Mouse (Mus musculus) embryonic stem cell, embryonic (primary cell): ENCODE results near the gene Hsf5.

Experiments used
- CTCF ChIA-PET, 4 experiments: fragments of 300-600 bp in 2 of 4; fragments of 350-600 bp in 2 of 4; sonication (Branson Sonifier 250); formaldehyde crosslinking; loops; one replicate each; lab custom pipeline; 2022; ENCODE audit warnings: inconsistent platforms in 2 of 4; lab: Charles Lee
- POLR2A ChIA-PET, 4 experiments: fragments of 300-600 bp in 2 of 4; fragments of 350-600 bp in 2 of 4; sonication (Branson Sonifier 250); formaldehyde crosslinking; loops; one replicate each; lab custom pipeline; 2022; ENCODE audit warnings: antibody characterized with exemption in 4 of 4, inconsistent platforms in 1 of 4; lab: Charles Lee

The Hsf5 gene

DNA sequence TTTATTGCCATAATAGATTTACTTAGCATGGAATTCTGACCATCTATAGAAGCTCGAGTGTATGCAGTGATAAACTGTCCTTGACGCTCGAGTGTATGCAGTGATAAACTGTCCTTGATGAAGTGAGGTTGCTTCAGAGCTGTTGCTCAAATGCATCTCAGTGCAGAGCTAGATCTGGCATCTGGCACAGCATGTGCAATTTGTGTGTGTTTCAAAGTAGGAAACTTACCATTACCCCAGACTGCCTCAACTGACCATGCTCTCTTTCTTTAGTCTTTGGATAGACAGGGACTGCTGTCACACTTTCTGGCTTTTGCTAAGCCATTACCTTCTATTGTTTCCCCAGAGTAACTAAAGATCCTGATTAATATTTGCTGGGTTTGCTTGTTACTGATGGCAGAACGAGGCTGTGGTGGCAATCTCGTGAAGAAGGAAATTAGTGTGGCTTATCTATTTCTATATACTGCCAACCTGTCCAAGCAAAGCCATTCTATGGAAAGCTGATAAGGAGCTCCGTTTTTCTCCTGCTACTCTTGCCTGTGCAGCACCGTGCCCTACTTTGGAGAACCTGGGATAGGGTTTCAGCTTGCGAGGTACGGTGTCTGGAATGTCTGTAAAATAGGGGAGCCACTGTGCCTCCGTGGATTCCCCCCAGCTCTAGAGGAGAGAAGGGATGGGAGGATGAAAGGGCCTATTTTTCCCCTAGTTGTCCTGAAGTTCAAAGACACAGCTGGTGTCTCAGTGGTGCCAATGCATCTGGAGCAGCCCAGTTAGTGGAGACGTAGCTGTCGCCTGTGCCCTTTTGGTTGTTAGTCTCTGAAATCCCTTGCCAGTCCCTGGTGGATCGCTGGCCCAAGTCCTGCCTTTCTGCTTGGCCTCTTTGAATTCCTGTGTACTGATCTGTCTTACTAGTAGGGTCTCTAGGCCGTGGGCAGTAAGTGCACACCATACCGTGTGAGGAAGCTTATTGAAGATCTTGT, 70.6 kb downstream of the Hsf5 start:
- CTCF ChIA-PET: interaction anchor here in 1 of 4 experiments (0.7 kb wide), 1 partner anchor 33 kb away, joined by 3 read pairs; no protein-coding TSS in a partner anchor
- POLR2A ChIA-PET: interaction anchor here in 2 of 4 experiments (0.7 to 2.8 kb wide), 6 partner anchors 10 to 33 kb away, joined by 3 to 7 read pairs (median 4); no protein-coding TSS in a partner anchor

DNA sequence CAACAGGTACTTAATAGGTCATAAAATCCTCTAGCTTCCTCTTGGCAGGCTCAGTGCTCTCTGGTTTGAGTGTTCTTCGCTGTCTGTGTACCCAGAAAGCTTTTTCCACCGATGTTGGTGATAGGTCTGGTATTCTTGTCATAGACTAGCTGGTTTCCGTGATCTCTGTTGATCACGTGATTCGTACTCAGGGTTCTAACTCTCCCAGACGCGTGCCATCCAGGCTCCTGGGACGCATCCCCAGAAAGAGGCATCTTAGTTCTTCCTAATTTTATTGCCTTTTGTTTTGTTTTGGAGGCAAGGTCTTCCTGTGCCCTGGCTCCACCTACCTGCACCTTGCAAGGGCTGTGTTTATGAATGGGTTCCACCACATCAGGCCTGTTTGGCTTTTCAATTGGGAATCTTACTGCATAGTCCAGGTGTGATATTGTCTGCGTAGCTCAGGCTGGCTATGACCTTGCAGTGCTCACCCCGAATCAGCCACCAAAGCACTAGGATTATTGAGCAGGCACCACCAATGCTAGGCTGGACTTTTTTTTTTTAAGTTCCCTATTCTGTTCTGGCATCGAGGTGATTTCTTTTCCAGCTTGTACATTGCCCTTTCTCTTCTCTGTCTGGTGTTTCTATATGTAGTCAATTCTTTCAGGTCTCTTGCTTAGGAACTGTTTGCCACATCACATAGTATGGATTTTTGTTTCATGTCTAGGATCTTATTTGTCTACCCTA, 71.7 kb downstream of the Hsf5 start:
- POLR2A ChIA-PET: interaction anchor here in 2 of 4 experiments (0.7 to 2.8 kb wide), 6 partner anchors 11 to 266 kb away, joined by 3 to 7 read pairs (median 4); no protein-coding TSS in a partner anchor
- CTCF ChIA-PET: interaction anchor here in 2 of 4 experiments (0.6 to 0.7 kb wide), 2 partner anchors 32 to 279 kb away, joined by 3 read pairs; no protein-coding TSS in a partner anchor

DNA sequence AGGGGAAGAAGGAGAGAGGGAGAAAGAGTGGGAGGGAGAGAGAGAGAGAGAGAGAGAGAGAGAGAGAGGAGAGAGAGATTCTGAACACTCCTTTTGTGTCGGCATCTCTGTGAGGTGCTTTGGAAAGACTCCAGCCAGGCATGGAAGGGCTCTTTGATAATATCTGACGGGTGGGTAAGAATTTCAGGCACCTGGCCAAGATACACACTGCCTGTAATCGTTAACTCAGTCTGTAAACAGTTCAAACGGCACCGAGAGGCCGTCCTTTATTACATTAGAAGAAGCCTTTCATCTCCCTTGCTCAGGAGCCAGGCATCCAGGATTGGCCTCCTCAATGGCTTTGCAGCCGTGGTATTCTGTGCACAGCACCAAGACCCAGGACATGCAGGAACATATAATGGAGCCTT, 72.4 kb downstream of the Hsf5 start:
- CTCF ChIA-PET: no interaction called here
- POLR2A ChIA-PET: interaction anchor here in 3 of 4 experiments (0.6 to 2.8 kb wide), 11 partner anchors 12 to 66 kb away, joined by 3 to 8 read pairs (median 4); no protein-coding TSS in a partner anchor

DNA sequence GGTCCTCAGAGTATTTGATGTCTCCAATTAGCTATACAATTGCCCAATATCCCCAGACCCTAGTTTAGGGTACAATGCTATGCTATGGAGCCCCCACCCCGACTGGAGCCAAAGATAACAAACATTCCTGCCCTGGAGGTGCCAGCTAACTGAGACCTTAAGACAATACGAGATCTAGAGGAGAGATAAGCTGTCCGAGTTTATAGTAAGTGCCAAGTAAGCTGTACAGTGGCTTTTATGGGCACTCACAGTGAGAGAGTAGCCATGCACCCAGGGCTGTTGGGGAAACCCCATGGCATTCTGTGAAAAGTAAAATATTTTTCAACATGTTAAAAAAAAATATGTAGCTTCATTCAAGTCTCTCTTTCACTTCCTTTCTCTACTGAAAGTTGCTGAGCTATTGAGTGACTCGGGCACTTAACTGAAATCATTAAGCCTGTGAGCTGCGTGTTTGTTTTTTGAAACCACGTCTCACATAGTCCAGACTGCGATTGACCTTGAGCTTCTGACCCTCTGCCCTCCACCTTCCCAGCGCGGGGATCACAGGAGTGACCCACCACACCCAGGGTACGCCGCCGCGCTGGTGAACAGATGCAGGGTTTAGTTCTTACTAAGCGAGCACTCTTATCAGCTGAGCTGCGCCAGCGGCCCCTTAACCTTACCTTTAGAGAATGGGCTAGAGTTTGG, 73.2 kb downstream of the Hsf5 start:
- CTCF ChIA-PET: no interaction called here
- POLR2A ChIA-PET: interaction anchor here (0.6 to 2.8 kb wide), 20 partner anchors 9 to 1414 kb away, joined by 3 to 8 read pairs (median 4); no protein-coding TSS in a partner anchor

DNA sequence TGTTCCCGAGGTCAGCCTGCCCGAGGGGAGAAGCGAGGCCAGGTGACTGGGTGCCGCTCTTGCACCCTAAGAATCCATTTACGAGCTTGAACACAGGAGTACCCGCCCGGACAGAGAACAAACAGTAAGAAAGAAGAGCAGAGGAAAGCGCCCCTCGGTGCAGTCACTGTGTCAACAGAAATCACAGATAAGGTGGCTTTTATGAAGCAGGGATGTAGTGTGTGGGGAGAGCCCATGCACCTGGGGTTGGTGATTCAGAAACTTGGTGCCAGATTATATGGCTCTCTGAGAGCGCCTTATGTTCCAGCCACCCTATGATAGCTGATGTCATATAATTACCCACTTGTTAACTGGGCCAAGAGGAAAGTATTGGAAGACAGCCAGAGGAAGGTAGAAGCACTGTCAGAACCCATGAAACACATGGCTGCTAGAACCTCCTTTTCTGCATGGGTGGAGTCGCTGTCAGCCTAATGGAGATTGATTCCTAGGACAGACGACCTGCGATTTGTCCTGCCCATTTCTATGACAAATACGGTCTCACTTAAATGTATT, 80.2 kb downstream of the Hsf5 start:
- CTCF ChIA-PET: interaction anchor here in 1 of 4 experiments (1.0 kb wide), 1 partner anchor 19 kb away, joined by 3 read pairs; no protein-coding TSS in a partner anchor
- POLR2A ChIA-PET: interaction anchor here in 3 of 4 experiments (0.5 to 1.9 kb wide), 9 partner anchors 10 to 673 kb away, joined by 3 to 6 read pairs (median 4); no protein-coding TSS in a partner anchor

DNA sequence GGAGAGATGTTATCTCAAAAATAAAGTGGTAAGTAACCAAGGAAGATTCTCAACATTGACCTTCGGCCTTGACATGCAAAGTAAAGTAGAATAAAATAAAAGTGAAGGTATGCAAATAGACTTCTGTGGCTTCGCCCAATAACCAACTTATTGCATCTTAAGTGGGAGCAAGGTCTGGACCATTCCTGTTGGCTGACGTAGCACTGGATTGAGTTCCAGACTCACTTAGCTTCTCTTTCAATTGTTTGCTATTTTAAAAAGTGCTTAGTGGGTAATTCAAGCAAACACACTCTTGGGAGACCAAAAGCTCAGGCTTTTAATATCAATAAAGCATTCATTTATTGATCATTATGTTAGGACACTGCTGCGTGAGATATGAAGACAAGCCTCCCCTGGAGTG, 81.2 kb downstream of the Hsf5 start:
- CTCF ChIA-PET: no interaction called here
- POLR2A ChIA-PET: interaction anchor here in 2 of 4 experiments (0.5 to 1.9 kb wide), 8 partner anchors 9 to 198 kb away, joined by 3 to 6 read pairs (median 4); no protein-coding TSS in a partner anchor

DNA sequence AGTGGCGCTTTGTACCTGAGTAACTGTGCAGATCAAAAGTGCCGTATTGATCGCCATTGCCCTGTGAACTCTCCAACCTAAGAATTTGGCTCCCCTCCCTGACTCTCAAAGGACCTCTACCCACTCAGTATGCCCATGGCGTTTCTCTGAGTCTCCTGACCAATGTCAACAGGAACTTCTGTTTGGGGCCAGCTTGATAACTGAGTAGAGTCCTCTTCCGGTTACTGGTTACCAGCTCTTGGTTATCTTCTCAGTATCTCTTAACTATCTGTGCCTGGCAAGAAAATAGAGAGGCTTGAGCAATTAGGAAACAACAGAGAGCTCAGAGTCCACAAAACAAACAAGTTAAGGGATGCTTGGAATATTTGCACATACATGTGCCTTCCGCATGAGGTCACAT, 84.1 kb downstream of the Hsf5 start:
- POLR2A ChIA-PET: interaction anchor here in 2 of 4 experiments (0.8 to 1.6 kb wide), 5 partner anchors 9 to 109 kb away, joined by 3 to 8 read pairs (median 4); partner anchors contain the start of gene Mtmr4 (in 1 of the 2)
- CTCF ChIA-PET: no interaction called here

DNA sequence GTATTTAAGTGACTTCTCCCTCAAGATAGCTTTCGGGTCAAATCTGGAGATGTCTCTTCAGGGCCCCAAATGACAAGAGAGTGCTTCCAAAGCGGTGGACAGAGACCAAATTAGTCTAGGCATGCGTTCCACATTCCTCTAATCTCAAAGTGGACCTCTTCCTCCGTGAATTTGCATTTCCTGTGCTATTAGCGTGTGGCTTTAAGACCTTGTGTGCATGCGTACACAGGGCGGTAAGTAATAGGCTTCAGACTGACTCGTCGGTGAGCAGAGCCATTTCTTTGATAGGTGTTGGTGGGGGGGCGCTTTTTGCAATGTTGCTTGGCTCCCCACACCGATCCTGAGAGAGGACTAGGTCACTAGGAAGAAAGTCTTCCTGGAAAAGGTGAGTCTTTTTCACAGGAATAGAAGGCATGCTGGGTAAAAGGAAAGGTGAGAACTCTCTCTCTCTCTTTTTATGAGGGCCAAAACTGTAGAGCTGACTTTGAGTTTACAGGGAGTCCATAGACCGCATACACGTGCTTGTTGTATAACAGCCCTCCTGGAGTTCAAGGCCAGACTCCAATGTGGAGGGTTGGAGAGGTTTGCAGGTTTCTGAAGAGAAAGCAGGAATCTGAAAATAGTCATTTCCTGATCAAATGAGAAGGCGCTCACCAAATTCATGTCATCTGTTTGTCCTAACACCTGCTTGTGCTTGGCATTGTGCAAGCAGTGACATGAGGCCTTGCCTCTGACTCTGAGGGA, 85.1 kb downstream of the Hsf5 start:
- CTCF ChIA-PET: no interaction called here
- POLR2A ChIA-PET: interaction anchor here in 2 of 4 experiments (1.2 to 1.6 kb wide), 2 partner anchors 12 to 110 kb away, joined by 4 to 8 read pairs; partner anchors contain the start of gene Mtmr4 (in 1 of the 2)

DNA sequence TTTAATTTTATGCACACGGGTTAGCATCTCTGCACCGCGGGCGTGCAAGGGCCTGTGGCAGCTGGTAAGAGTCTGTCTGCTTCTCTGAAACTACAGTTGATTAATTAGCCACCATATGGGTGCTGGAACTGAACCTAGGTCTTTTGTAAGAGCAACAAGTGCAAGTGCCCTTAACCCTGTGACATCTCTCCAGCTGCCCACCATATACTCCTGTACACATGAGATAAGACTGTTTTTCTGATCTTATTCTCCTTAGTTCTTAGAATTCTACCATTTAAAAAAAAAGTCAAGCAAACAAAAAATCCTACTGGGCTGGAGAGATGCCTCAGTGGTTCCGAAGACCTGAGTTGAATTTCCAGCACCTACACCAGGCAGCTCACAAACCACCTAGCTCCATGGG, 86.7 kb downstream of the Hsf5 start:
- POLR2A ChIA-PET: interaction anchor here in 1 of 4 experiments (1.1 to 1.5 kb wide), 2 partner anchors 17 to 27 kb away, joined by 3 read pairs; no protein-coding TSS in a partner anchor
- CTCF ChIA-PET: interaction anchor here in 1 of 4 experiments (0.6 kb wide), 1 partner anchor 10 kb away, joined by 3 read pairs; no protein-coding TSS in a partner anchor

DNA sequence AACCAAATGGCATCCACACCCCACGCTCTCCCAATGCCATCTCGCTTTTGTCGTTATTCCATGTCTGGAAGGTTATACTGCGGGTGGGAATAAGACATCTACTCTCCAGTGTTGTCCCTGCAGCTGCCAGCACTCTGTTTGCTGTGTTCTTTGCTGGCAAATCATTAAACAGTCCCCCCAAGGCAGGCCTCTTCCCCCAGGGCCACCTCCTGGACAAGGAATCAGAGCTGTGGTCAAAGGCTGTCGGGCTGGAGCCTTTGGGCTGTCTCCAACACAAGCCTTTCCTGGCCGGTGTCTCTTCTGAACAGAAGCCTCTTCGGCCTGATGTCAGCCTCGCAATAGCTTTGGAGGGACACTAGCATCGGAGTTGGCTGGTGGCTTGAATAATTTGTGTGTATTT, 87.3 kb downstream of the Hsf5 start:
- CTCF ChIA-PET: interaction anchor here in 2 of 4 experiments (0.6 to 1.0 kb wide), 2 partner anchors 11 to 173 kb away, joined by 3 read pairs; no protein-coding TSS in a partner anchor
- POLR2A ChIA-PET: interaction anchor here in 3 of 4 experiments (1.1 to 1.5 kb wide), 4 partner anchors 14 to 33 kb away, joined by 3 to 4 read pairs (median 3); partner anchors contain the start of gene Supt4a (in 1 of the 3)

DNA sequence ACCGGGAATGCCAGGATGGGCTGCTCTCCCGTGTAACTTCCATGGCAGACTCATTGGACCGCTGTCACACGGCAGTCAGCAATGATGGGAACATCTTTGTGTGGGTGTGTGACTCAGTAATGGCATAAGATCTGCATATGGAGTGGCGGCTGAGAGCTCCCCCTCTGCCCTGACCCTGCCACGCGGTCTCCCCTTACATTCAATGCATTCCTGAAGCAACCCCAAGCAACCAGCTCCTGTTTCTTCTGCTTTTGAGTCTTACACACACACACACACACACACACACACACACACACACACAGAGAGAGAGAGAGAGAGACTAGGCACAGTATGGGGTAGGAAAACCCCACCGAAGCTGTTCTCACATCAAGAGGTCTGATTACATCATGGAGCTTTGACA, 90.6 kb downstream of the Hsf5 start:
- POLR2A ChIA-PET: interaction anchor here in 3 of 4 experiments (0.8 to 2.2 kb wide), 12 partner anchors 10 to 139 kb away, joined by 3 to 9 read pairs (median 4); partner anchors contain the start of gene Tspoap1 (in 1 of the 3)
- CTCF ChIA-PET: interaction anchor here in 3 of 4 experiments (0.7 to 1.6 kb wide), 6 partner anchors 8 to 176 kb away, joined by 3 to 6 read pairs (median 4); no protein-coding TSS in a partner anchor

DNA sequence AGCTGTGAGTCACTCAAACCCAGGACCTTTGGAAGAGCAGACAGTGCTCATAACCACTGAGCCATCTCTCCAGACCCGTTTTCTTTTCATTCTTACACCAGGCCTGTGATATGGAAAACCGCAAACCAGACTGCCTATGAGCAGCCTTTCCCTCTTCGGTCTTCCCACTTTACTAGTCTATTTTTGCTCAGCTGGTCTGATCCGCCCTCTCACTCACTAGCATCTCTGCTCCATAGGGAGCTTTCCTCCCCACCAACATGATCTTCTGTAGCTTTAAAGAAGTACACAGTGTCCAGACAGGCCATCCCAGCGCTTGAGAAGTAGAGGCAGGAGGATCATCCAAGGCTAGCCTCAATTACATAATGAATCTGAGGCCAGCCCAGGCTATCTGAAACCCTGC, 92.0 kb downstream of the Hsf5 start:
- ChIA-PET POLR2A (interaction anchor here in 1 of 4 experiments (1.4 to 3.5 kb wide), 2 partner anchors 21 to 52 kb away, joined by 4 to 17 read pairs; no protein-coding TSS in a partner anchor), CTCF (interaction anchor here in 1 of 4 experiments (1.7 kb wide), 1 partner anchor 177 kb away, joined by 3 read pairs; no protein-coding TSS in a partner anchor)
